Mouse (Mus musculus) gastrocnemius, adult 8-10 months (tissue): Measurements from ENCODE around the gene Lrmda. TPM values are rescaled to one million over a fixed set of nuclear protein-coding genes. Genes with fewer than 3 reads are reported as not detected.
A peak's percentile ranks its signal among the peaks of the same experiment; 100 is the strongest.

Experiments used
- DNase-seq, 2 experiments: peaks; one replicate each; pipeline ENCODE4 v3.0.0; 2022; ENCODE audit warnings: low spot score in 2 of 2
- total RNA-seq, 4 experiments: library from RNA; stranded (reverse); gene quantifications; 2 replicates each; pipeline ENCODE4 v1.2.4; 2022

Lrmda gene
- total RNA-seq, 4 experiments from 2014 or later: 2.2 to 3.2 (median 2.6) TPM

DNA sequence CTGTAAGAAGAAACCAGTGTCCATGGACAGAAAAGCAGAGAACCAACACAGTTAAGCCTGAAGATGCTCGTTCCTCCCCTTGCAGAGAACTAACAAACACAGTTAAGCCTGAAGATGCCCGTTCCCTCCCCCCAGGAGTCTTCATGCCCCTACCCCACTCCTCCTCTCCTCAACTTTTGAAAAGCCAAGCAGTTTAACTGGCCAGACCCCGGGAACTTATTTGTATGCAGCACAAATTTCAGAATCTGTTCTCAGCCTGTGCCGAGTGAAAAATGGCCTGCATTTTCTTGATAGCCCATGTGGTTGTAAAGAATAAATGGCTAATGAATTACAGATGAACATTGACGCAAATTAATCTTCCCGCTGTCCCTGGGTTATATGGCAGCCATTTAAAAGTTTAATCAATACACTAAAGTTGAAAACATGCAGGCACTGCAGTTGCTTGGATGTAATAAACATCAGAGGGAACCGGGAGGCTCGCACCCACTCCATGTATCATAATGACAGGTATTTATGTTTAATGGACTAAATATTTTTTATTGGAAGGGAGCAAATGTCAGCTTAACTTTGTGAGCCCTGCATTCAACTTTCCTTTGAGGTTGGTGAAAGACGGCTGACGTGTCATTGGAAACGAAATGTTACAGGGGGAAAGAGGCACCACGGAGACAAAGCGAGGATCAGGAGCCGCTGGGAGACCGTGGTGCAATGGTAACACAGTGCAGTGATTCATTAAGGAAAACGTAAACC is 996.0 kb downstream of the Lrmda start:
- DNase-seq: no peak

DNA sequence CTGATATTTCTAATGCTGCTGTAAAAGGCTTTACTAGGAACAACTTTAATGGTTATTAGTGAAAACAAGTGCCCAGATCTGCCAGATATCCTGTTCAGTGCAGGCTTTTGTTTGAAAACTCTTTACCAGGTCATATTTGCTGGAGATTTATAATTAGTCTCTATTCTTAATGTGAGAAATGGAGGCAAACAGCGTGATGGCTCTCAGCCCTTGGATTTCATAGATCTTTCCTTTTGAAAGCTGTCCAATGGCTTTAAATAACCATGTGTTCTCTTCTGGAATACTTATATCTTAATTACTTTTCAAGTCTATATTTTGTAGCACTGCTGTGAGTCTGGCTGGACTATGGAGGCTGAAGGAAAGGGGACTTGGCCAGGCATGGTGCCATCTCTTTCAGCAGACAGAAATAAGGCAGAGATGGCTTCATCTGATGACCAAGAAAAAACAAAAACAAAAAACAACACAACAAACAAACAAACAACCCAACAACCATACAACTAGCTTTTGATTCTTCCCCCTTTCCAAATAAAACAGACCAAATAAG is 996.6 kb downstream of the Lrmda start:
- DNase-seq: no peak

DNA sequence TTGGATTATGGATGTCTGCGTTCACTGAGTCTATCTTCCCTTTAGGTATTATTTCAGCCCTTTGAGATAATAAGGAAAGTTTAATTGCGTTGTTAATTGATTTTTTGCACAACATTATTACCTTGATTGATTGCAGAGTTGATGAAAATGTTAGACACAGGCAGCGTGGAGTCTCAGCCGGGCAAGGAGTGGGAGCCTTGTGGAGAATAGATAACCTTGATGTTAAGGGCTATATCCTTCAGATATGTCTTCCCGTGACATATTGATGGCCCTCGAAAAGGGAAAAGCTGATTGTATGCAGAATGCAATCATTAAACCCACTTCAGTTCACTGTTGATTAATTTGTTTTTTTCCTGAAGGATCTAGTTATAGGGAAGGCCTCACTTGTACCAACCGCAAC is 1021.5 kb downstream of the Lrmda start:
- no peak for DNase-seq

DNA sequence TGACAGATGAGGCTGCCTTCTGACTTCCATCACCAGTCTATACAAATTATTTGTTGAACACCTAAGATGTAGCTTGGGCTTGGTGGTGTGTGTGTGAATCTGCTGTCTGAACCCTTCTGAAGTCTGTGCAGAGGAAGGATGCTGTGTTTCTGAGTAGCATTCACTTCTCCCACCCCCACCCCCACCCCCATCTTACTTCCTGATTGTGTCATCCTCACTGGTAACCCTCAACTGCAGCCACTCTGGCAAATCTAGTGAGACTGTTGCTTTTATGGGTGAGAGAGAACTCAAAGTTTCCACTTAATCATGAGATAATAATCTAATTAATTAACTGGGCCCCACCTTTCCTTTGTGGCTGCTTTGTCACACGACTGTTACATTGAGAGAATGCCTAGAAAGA is 1025.8 kb downstream of the Lrmda start:
- DNase-seq: no peak

DNA sequence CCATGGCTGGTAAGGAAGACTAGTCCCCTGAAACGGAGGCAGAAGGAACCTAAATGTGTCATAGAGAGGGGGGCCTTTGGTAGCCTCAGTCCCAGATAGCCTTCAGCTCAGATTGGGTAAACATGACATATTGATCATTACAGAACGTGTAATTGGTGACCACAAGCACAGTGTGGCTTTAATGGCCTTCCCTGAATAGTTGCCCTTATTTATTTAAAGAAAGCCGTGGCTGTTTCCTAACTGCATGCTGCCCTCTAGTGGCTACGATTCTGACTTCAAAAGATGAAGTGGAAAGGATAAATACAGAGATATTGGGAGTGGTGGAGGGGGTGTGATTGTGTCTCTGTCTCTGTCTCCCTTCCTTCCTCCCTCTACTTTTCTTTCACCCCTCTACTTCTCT is 1026.8 kb downstream of the Lrmda start:
- peak; percentile 38 to 41 for DNase-seq

DNA sequence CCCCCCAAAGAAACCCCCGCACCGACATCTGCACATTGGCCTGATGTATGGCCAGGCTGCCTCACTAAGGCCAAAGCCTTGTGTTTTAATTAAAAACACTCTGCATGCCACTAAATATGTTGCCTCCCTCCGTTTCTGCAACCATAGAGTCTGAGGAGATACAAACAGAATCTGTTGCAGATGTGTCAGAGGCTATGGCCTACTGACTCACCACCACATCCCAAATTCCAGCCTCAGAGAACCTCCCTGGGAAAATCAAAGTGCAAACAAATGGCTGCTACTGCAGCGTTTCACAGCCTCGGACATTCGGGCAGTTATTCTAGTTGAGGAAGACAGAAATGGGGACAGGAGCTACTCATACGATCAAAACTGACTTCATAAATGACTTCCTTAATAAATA is 1031.9 kb downstream of the Lrmda start:
- no peak for DNase-seq

DNA sequence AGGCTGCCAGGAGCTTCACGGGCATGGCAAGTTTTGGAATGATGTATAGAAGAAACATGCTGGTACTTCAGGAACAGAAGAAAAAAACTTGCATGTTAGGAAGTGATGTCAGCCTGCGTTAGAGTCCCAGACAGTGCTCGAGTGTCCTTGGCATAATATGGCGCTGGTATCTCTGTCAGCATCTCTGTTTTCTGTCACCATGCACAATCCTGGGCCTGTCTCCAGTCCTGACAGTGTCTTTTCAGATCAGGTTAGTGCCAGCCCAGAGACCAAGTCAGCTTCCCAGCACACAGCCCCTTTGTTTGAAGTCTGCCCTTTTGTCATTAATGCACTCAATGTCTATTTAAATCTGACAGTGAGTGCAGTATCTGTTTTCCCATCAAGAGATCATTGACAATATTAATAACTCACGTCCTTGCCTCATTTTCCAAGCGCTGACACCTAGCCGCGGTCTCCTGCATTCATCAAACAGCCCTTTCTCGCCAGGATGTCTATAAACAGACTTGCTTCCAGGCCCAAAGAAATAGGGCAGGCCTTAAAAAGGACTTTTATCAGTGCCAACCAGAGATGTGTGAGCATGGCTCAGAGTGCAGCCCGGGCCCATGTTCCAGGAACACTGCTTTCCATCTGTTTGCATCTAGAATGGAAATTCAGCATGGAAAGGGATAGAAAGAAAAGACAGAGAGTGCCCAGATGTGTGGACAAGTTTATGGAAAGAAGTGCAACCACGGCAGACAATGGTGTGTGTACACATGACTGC is 1033.5 kb downstream of the Lrmda start:
- no peak for DNase-seq

DNA sequence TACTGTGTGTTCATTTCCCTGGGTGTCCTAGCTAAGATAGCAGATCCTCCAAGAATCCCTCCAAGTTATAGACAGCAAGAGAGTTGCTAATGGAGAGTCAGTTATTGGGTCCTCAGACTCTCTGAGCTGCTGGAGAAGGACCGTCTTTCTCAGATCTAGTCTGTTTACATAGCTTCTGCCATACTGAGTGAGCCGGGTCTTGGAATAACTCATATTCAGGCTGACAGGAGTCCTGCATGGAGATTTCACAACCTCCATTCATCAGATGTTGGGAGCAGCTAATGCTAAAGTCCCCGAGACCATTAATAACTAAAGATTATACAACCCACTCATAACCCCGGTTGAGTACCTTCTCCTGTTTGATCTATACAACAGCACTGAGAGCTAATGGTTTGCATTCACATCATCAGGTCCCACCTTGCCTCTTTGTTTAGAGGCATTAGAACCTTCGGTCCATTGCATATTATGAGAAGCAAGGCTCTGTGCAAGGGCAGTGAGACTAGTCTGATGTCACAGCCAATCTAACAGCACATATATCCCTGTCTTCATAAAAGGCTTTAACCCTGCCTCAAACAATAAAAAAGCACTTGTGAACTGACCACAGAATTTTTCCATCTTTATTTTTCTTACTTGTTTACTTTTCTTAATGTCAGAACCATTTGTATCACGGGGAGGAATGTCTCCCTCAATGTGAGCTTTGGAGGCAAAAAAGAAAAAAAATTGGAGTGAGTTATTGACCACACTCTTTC is 1037.9 kb downstream of the Lrmda start:
- DNase-seq: no peak

DNA sequence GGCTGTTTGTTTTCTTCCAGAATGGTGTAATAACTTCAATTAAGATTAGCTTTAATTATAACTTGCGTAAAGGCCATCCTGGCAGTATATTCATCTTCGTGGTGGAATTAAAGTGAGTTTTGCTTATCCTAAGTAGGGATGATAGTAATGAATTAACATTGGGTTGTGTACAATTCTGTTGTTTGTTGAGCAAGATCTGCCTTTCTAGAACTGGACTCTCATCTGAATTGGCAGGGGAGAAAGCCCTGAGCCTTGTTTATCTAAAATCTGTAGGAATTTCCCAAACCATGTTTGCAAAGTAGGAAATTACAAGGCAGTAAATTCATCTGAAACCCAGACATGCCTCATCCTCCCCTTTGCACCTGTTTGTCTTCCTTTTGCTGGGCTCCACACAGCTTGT is 1038.5 kb downstream of the Lrmda start:
- no peak for DNase-seq

DNA sequence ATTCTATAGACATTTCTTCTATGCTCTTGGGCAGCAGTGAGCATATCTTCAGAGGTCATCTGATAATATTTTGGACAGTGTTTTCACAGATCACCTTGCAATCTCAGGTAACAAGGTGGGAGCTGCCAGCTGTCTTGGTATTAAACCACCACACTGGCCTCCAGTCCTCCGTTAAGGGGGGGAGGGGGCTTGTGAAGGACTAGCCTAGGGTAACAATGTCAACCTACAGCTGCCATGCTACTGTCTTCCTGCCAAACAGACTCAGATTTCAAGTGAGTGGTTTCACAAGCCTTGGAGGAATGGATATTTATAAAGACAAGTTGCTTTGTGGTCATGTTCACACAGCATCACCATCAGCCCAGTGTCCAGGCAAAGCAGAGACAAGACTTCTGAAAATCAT is 1059.2 kb downstream of the Lrmda start:
- DNase-seq: no peak

DNA sequence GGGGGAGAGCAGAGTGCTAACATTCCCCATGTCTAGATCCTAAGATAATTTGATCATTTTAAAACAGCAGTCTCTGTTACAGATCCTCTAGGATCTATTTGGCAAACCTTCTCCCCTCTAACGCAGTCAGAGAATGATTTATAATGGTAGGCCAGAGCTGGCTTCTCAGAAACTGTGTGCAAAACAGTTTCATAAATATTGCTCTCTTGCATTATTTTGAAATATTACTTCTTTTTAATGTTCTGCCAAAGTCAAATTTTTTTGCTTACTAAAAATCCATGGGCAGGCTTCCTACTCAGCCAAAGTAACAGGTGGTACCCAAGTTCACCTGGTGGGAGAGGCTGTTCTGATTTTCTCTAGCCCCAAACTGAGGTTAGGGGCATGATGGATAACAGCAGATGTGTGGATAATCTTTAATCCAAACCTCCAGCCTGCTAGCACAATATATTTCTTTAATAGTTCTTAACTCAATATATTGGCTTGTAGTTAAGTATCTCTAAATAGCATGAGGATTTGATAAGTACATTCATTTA is 1064.8 kb downstream of the Lrmda start:
- DNase-seq: no peak

DNA sequence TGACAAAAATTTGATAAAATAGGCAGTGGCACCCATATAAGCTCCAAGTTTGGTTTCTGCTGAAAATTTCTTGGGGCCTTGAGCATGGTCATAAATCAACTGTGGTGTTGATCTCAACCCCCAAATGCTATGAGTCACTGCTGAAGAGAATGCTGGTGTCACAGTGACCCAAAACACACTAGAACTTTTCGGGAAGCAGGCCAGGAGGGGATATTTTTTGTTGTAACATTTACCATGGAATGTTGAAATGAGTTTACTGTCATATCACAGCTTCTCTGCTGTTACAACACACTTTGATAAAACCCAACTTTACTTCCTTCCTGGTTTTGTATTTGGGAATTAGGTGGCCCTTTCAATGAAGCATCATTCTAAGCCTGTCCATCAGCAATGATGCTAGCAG is 1065.3 kb downstream of the Lrmda start:
- DNase-seq: no peak

DNA sequence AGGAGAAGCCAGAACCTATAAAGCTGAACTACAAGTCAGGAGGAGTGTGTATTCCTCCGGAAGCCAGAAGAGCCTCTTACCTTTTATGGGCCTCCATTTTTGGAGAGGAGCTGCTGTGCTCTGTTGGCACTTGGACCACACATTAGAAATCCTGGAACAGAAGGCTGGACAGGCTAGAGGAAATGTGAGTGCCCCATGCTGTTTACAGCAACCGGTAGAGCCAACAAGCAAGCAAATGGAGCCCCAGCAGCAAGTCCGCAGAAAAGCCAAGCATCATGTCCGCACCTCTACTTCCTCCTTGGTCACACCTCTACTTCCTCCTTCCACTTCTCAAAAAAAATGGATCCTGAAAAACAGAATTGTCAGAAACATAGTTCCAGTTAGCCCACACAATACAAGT is 1073.8 kb downstream of the Lrmda start:
- DNase-seq: no peak

DNA sequence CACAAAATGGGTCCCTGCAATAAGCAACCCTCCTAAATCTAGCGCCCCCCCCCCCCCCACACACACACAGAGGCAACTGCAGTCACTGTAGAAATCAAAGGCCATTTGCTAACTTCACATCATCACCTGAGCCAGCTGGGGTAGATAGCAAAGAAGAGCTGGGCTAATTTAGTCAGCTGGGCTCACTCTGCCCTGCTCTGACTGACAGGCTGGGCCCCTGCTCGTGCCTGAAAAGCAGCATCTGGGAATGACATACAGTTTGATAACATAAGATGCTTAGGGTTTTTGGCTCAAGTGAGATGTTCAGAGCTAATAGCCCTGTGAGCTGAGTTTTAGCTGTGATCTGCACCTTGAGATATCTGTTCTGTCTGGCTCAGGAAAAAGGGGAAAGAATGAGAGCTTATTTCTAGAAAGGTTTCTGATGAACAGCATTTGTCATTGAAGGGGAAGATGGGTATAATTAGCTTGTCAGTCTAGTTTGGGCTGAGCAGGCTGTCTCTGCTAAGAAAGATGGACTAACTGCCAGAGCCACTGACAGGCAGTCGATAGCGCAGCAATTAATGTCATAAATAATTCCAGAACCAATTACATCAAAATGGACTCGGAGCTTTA is 1075.1 kb downstream of the Lrmda start:
- DNase-seq: no peak

DNA sequence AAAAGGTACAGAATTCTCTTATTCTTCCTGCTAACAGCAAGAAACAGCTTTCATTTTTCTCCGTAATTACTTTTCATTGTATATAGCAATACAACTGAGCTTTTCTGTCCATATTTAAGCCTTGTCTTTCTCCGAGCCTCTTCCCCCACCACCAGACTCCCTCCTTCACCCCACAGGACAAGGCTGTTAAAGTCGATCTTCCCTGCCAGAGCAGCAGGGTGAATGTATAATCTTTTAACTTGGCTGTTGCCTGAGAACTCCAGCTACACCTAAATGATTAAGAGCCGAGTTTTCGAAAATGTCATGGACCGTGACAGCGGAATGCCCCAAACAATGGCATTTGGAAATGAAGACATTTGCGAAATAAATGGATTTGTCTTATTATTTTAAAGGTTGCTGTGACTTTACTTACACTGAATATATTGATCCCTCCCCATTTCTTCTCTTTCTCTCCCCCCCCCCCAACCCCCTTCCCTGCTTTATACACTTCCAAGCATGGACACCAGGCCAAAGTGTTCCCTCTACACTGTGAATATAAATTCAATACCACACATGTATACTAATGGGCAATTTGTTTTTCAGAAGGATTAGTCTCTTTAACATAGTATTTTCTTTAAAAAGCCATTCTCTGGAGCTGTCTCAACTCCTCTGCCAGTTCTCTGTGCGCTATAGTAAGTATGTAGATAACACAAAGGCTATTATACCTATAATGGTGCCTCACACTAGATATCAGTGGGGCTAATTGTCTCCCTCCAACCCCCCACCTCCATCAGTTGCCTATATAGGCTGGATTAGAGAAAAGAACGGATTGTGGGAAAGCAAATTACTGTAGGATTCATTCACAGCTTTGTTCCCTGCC is 1075.9 kb downstream of the Lrmda start:
- DNase-seq: no peak

DNA sequence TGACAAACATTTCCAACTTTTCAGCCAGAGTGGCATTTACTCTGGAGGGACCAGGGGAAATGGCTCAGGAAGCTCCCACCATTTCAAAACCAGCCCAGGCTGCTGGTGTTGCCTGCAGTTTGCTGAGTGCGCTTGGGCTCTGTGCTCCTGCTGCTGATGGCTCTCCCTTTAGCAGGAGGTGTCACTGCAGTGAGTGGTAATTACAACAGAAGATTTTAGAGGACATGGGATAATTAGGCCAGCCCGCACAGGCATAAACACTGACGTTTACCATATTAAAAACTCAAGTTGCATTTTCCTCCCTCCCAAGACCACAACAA is 1076.5 kb downstream of the Lrmda start:
- DNase-seq: no peak

DNA sequence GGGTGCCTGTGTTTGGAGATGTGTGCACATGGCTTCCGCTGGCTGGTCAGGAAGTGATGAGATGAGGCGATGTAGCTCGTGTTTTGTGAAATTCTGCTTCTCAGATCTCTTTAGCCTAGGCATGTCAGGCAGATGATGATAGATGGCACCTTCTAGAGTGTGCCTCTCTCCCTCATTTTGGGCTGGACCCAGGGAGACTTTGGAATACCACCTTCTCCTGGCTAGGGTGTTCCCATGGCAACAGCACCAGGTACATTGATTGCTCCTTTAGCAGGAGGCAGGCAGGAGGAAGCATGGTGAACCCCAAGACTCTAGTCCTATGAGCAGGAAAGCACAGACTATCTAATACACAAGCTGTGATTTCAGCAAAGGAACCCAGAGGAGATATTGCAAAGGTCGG is 1076.9 kb downstream of the Lrmda start:
- DNase-seq: no peak
